Mouse (Mus musculus): Measurements from ENCODE around the gene Slc35b1.

- TF ChIP-seq CTCF (IDR thresholded peaks at IDR 0.05; ENCODE audit: low read depth) = no peak
- no peak for TF ChIP-seq EP300 (IDR thresholded peaks at IDR 0.05; ENCODE audit: low read depth)
Observed at GRCm38 (mm10) chr11:95350960-95351359, 33.5 kb upstream of the Slc35b1 start.
